Mouse (Mus musculus) heart, adult 2 months (tissue): Measurements from ENCODE around the gene Ccdc22. TPM values are rescaled to one million over a fixed set of nuclear protein-coding genes. Genes with fewer than 3 reads are reported as not detected.

ENCODE experiments used
- DNase-seq, 2 experiments: peaks; one replicate each; pipeline ENCODE4 v3.0.0; 2021
- H3K27ac ChIP-seq: fragments of 200-600 bp; 2 replicates; pipeline ENCODE4 v1.8.1; 2022
- H3K27me3 ChIP-seq: fragments of 200-500 bp; 2 replicates; pipeline ENCODE4 v1.6.1; 2012; ENCODE audit warnings: mild to moderate bottlenecking, low read length, inconsistent platforms, mixed read lengths; ENCODE audit not compliant: control insufficient read depth, insufficient read depth
- H3K36me3 ChIP-seq: fragments of 200-500 bp; 2 replicates; pipeline ENCODE4 v1.6.1; 2012; ENCODE audit warnings: low read length, inconsistent platforms; ENCODE audit not compliant: control insufficient read depth, insufficient read depth
- H3K4me1 ChIP-seq: fragments of 200-500 bp; 2 replicates; pipeline ENCODE4 v1.6.1; 2011; ENCODE audit warnings: low read length; ENCODE audit not compliant: control insufficient read depth, insufficient read depth
- H3K4me3 ChIP-seq: fragments of 200-600 bp; 2 replicates; pipeline ENCODE4 v1.8.1; 2022
- H3K79me2 ChIP-seq: fragments of 200-500 bp; replicated peaks from 2 replicates; pipeline ENCODE4 v1.6.1; 2012; ENCODE audit warnings: mild to moderate bottlenecking, inconsistent platforms, low read length, moderate library complexity, mixed read lengths; ENCODE audit not compliant: control insufficient read depth, insufficient read depth
- H3K9ac ChIP-seq: fragments of 200-500 bp; 2 replicates; pipeline ENCODE4 v1.6.1; 2012; ENCODE audit warnings: low read depth, mild to moderate bottlenecking, control low read depth, inconsistent platforms, low read length, mixed read lengths
- CTCF ChIP-seq: fragments of 200-600 bp; IDR thresholded peaks from 2 replicates; pipeline ENCODE4 v1.8.1; 2022; ENCODE audit warnings: antibody characterized with exemption, mild to moderate bottlenecking, moderate library complexity
- EP300 ChIP-seq: fragments of 200-500 bp; IDR thresholded peaks from 2 replicates; pipeline ENCODE4 v1.6.1; 2011; ENCODE audit warnings: low read depth, low read length, control low read depth; ENCODE audit not compliant: insufficient read depth
- POLR2A ChIP-seq: fragments of 200-500 bp; IDR thresholded peaks from 2 replicates; pipeline ENCODE4 v1.6.1; 2011; ENCODE audit warnings: mild to moderate bottlenecking, low read depth, low read length, control low read depth; ENCODE audit not compliant: insufficient read depth
- WGBS: fragments of 180-500 bp; shearing (Covaris S2); methylation state at CpG from one replicate; pipeline ENCODE4 v1.1.7; 2018; 5-methylcytosine and 5-hydroxymethylcytosine counted together
- intact Hi-C: fragments of 180-260 bp; cut with DNase I; formaldehyde crosslinking; loops from one replicate; pipeline ENCODE4 v1.15.1; 2025
- long read RNA-seq: library from polyadenylated mRNA; stranded (forward); transcript quantifications from one replicate; pipeline ENCODE4 v2.0.0, GENCODE M21; 2021
- polyA plus RNA-seq: library from polyadenylated mRNA; depleted of rRNA; stranded (reverse); fragments of >200 nt; gene quantifications from 2 replicates; pipeline ENCODE4 v1.2.3, GENCODE M21; 2012; rRNA removed
- total RNA-seq, 2 experiments: library from RNA; stranded (reverse); gene quantifications; 2 replicates each; pipeline ENCODE4 v1.2.3; 2021

Ccdc22 gene
- 10 to 100 TPM; 11.4 to 12.1 TPM for total RNA-seq
- 9.6 and 11.2 TPM in 2 replicates for polyA plus RNA-seq
- long read RNA-seq, transcript Ccdc22-201 (17 exons, 2,353 nt) = major isoform, 23 of 26 reads
- long read RNA-seq, partial matches to known transcripts = 1 of 26 reads
- long read RNA-seq, other reads (novel, unspliced or antisense) = 2 of 26 reads

DNA sequence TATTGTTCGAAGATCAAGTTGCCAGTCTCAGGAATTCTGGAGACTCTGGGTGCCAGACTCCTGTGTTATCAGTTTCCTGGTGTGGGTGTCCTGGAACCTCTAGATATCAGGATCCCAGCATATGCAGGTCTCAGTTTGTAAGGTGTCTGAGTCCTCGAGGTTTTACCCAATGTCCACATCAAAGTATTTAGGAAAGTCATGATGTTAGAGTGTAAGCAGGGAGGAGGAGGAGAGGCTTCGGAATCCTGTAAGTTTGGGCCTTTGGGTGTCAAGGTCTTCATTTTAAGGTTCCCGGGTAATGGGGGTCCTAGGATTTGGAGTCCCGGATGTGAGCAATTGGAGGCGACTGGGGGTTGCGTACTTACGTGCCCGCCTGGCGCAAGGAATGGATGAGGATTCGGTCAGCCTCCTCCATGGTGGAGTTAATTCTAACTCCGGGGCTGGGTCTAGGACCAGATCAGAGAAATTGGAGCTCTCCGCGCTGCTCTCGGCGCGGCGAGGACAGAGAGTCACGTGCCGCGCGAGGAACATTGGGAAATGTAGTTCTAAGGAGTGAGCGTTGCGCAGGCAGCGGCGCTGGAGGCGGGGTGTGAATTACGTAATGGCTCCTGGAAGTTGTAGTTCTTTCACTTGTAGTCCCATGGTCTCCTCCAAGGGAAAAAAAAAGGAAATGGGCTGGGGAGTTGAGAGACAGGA, at the start of gene Ccdc22:
Ccdc22 (minus strand) TSS at position 639 of the 696 bp plus-strand sequence.
- Histone ChIP-seq H3K27ac (peak within 1 kb of the TSS; percentile 57), H3K4me3 (peak within 1 kb of the TSS; percentile 65), H3K36me3 (no peaks in the 10 kb centered on the region), H3K4me1 (no peaks in the 10 kb centered on the region), H3K79me2 (no peaks in the 10 kb centered on the region), H3K27me3 (no peaks in the 10 kb centered on the region), H3K9ac (peak within 1 kb of the TSS; percentile 73)
- TF ChIP-seq POLR2A (peak; percentile 47; the same call in 1 of the 2 replicates), CTCF (no peak)
- intact Hi-C loops = loop anchor here (5.0 kb wide), 1 partner anchor 92 kb away; the partner anchor contains the start of gene Gpkow
- DNase-seq = peak; percentile 85 to 87
- 15% methylated on average over 28 of the region's 28 CpGs for WGBS

DNA sequence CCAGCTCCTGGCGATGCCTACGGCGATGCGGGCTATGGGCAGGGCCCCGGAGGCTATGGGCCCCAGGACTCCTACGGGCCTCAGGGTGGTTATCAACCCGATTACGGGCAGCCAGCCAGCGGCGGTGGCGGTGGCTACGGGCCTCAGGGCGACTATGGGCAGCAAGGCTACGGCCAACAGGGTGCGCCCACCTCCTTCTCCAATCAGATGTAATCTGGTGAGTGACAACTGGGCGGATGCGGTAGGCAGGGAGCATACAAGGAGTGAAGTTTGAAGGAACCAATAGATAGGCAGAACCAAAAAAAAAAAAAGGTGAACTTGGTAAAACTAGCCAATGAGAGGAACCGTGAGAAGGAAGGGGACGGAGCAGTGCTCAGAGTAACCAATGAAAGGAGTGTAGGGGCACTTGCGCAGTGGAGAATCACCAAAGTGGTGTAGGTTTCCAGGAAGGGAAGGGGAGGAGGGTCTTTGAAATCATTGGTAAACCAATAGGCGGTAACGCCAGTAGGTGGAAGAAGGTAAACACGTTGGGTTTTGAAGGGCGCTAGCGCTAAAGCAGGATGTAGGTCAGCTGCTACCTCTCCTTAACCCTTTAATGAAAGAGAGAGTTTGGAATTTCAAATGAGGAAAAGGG, 43.5 kb upstream of the Ccdc22 start:
- TF ChIP-seq EP300 (no peak), POLR2A (peak; percentile 73), CTCF (peak; percentile 55)
- Histone ChIP-seq H3K79me2 (no peaks in the 10 kb centered on the region), H3K27ac (peak overlapping the region; percentile 95), H3K9ac (peak overlapping the region; percentile 95), H3K4me3 (peak overlapping the region; percentile 52), H3K4me1 (peaks cover 2% of the 10 kb centered on the region), H3K36me3 (no peaks in the 10 kb centered on the region), H3K27me3 (no peaks in the 10 kb centered on the region)
- intact Hi-C loops = loop anchor here (1.0 to 5.0 kb wide), 5 partner anchors 9 to 226 kb away; partner anchors contain the start of genes Gpkow and Prickle3
- DNase-seq = peak; percentile 82 to 89
- 13% methylated on average over 25 of the region's 25 CpGs for WGBS

DNA sequence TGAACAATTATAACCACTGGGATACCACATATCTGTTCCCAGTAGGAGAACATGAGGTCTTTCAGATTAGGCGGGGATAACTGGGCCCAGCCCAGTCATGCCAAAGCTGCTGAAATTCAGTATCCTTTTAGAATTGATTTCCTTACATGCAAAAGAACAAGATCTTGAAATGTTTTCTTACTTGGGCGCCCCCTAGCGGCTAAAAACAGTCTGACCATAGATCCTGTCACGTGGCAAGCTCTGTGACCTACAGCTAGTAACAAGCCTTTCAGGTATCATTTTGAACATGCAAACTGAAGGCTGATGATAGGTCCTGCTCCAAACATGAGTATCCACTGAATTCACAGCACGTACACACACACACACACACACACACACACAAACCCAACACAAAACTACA, 40.0 kb upstream of the Ccdc22 start:
- 13% methylated on average over 5 of the region's 5 CpGs for WGBS
- H3K27me3 ChIP-seq = no peaks in the 10 kb centered on the region
- H3K9ac ChIP-seq = no peak overlapping the region
- intact Hi-C loops = loop anchor here (5.0 kb wide), 2 partner anchors 173 to 223 kb away; no protein-coding TSS in a partner anchor
- H3K79me2 ChIP-seq = no peaks in the 10 kb centered on the region
- peak; percentile 63 to 82 for DNase-seq
- no peaks in the 10 kb centered on the region for H3K36me3 ChIP-seq
- peaks cover 2% of the 10 kb centered on the region for H3K4me1 ChIP-seq
- no peak overlapping the region for H3K27ac ChIP-seq
- H3K4me3 ChIP-seq = no peak overlapping the region
- no peak for TF ChIP-seq EP300
- no peak for TF ChIP-seq POLR2A
- TF ChIP-seq CTCF = peak; percentile 82

DNA sequence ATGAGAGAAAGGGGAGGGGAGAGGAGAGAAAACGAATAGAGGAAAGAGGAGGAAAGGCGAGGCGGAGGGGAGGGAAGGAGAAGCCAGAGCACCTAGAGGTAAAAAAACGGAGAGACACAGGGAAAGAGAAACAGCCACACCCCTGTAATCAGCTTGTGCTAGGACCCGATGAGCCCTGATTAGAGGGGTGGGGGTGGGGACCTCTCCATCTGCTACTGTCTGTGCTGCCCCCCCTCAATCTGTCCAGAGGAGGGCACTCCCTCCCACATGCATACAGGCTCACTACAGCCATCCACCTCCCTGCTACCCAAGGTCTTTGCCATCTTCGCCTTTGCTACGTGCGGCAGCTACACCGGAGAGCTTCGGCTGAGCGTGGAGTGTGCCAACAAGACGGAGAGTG, 35.5 kb upstream of the Ccdc22 start:
- intact Hi-C loops = loop anchor here (5.0 kb wide), 1 partner anchor 68 kb away; the partner anchor contains the start of genes Foxp3 and Ppp1r3f
- Histone ChIP-seq H3K27me3 (no peaks in the 10 kb centered on the region), H3K4me3 (no peak overlapping the region), H3K4me1 (no peaks in the 10 kb centered on the region; the same call in 1 of the 2 replicates), H3K79me2 (no peaks in the 10 kb centered on the region), H3K36me3 (no peaks in the 10 kb centered on the region), H3K9ac (no peak overlapping the region), H3K27ac (no peak overlapping the region)
- DNase-seq = no peak
- WGBS = 29% methylated on average over 12 of the region's 12 CpGs
- no peak for TF ChIP-seq CTCF
- TF ChIP-seq EP300 = no peak
- TF ChIP-seq POLR2A = no peak

DNA sequence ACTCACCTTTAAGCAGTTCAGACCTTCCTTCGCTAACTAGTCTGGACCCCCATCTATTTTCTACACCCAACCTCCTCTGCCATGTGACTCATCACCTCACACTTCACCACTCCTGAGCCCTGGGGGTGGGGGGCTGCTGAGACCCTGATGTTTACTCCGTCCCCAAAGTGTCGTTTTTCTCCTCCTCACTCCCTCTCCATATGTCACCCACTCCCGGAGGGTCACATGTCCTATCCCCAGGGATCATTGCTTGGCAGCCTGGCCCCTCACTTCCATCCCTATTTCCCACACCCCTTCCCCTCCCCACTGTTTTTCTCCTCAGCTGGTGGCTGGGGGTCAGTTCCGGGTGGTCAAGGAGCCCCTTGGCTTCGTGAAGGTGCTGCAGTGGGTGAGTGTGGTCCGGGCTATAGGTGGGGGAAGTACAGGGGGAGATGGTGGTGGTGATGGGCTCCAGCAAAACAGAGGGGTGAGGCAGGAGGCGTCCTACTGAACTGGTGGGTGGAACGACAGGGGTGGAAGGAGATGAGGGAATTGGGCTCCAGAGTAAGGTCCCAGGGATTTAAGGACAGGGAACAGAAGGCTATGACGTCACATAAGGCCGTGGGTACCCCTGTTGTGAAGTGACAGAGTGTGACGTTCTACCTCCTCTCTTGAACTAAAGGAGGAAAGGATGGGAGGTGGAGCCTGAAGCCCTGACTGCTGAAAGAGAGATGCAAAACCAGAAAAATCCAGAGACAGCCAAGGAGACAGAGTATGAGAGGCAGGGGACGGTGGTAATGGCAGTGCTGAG, 34.4 kb upstream of the Ccdc22 start:
- no peak for DNase-seq
- TF ChIP-seq CTCF (no peak), POLR2A (no peak), EP300 (no peak)
- no peaks in the 10 kb centered on the region for H3K36me3 ChIP-seq
- no peaks in the 10 kb centered on the region for H3K27me3 ChIP-seq
- no peaks in the 10 kb centered on the region for H3K79me2 ChIP-seq
- no peaks in the 10 kb centered on the region; the same call in 1 of the 2 replicates for H3K4me1 ChIP-seq
- H3K9ac ChIP-seq = no peak overlapping the region
- 21% methylated on average over 13 of the region's 13 CpGs for WGBS
- H3K27ac ChIP-seq = no peak overlapping the region
- intact Hi-C loops = loop anchor here (5.0 kb wide), 1 partner anchor 67 kb away; the partner anchor contains the start of genes Foxp3 and Ppp1r3f
- no peak overlapping the region for H3K4me3 ChIP-seq
